Comparison of ENCODE assay signal across 23 mouse cellular contexts in genomic region chr4:34275372-34275771, GRCm38 (mm10).
A peak's percentile ranks its signal among the peaks of the same experiment; 100 is the strongest.
DNase-seq lines count a peak whose midpoint lies in the region; ATAC-seq and TF ChIP-seq lines count a peak whose summit lies in the region.
"Had no signal": no experiment of that assay in that cellular context is flagged by ENCODE, and none has a peak within 500 bp of the region (broad histone marks: within the 10 kb centered on the region; RNA-seq: fewer than 3 reads in every experiment).

No protein-coding gene starts in this region.

- no peak overlapping the region for H3K9ac ChIP-seq in hindbrain, postnatal 0 days (replicated peaks; ENCODE audit: low read length)
- H3K9ac ChIP-seq: forebrain, embryonic 15.5 days; hindbrain, embryonic 13.5 days; intestine, embryonic 15.5 days; liver, embryonic 12.5 days; lung, embryonic 15.5 days; midbrain, embryonic 15.5 days; stomach, embryonic 15.5 days had no signal

- no peak for ATAC-seq in hindbrain, postnatal 0 days
- peak; percentile 71 for ATAC-seq in Patski
- ATAC-seq in inflammation-experienced regulatory T-cells, adult 6 months, result no peak
- ATAC-seq: forebrain, embryonic 15.5 days; intestine, embryonic 15.5 days; liver, embryonic 12.5 days; midbrain, embryonic 15.5 days had no signal

- no peak overlapping the region for H3K4me2 ChIP-seq in hindbrain, postnatal 0 days (ENCODE audit: low read depth, low read length)
- H3K4me2 ChIP-seq: forebrain, embryonic 15.5 days; hindbrain, embryonic 13.5 days; intestine, embryonic 15.5 days; liver, embryonic 12.5 days; lung, embryonic 15.5 days; midbrain, embryonic 15.5 days; stomach, embryonic 15.5 days had no signal

- in situ Hi-C loops in Patski (cut with MboI; ENCODE audit: low pct_unique_long_range_greater_than_20kb), result no loop called here

- POLR2A ChIA-PET in Patski (lab: Charles Lee), result no interaction called here

- H3K27me3 ChIP-seq in hindbrain, embryonic 10.5 days (ENCODE audit: insufficient read depth, poor library complexity, severe bottlenecking), result no peaks in the 10 kb centered on the region
- no peaks in the 10 kb centered on the region for H3K27me3 ChIP-seq in hindbrain, postnatal 0 days (ENCODE audit: insufficient read depth, low read length)
- H3K27me3 ChIP-seq in Patski, result no peaks in the 10 kb centered on the region
- H3K27me3 ChIP-seq: forebrain, embryonic 15.5 days; hindbrain, embryonic 13.5 days; intestine, embryonic 15.5 days; liver, embryonic 12.5 days; lung, embryonic 15.5 days; midbrain, embryonic 15.5 days; stomach, embryonic 15.5 days had no signal

- no peaks in the 10 kb centered on the region for H3K9me3 ChIP-seq in hindbrain, embryonic 10.5 days
- H3K9me3 ChIP-seq in hindbrain, postnatal 0 days (ENCODE audit: low read length), result no peaks in the 10 kb centered on the region
- H3K9me3 ChIP-seq: forebrain, embryonic 15.5 days; hindbrain, embryonic 13.5 days; intestine, embryonic 15.5 days; liver, embryonic 12.5 days; lung, embryonic 15.5 days; midbrain, embryonic 15.5 days; stomach, embryonic 15.5 days had no signal

- DNase-seq in hindbrain, embryonic 10.5 days (ENCODE audit: low spot score), result no peak
- no peak for DNase-seq in hindbrain, postnatal 0 days (ENCODE audit: low spot score)
- no peak for DNase-seq in Patski (ENCODE audit: low read depth, low spot score)
- peak; percentile 33 for DNase-seq in embryo, embryonic 11 days
- DNase-seq in mesoderm, embryonic 11.5 days (ENCODE audit: low read depth, low spot score), result peak; percentile 37
- DNase-seq in MN1 (ENCODE audit: low spot score), result no peak
- DNase-seq: cerebellum, adult 8-10 months; gastrocnemius, postnatal 36 days; heart, postnatal 10 days; kidney, adult 9 months; kidney, postnatal 36 days; lung, postnatal 4 days; retina, postnatal 1 day; thymus, adult 18-20 months; thymus, postnatal 4 days had no signal

- no peak overlapping the region for H3K4me3 ChIP-seq in hindbrain, embryonic 10.5 days
- H3K4me3 ChIP-seq in hindbrain, postnatal 0 days (ENCODE audit: low read length), result no peak overlapping the region
- H3K4me3 ChIP-seq: forebrain, embryonic 15.5 days; hindbrain, embryonic 13.5 days; intestine, embryonic 15.5 days; liver, embryonic 12.5 days; lung, embryonic 15.5 days; midbrain, embryonic 15.5 days; stomach, embryonic 15.5 days had no signal

- no peak for TF ChIP-seq CTCF in hindbrain, postnatal 0 days (IDR thresholded peaks at IDR 0.05; ENCODE audit: low read depth)
- no peak for TF ChIP-seq CTCF in Patski (IDR thresholded peaks at IDR 0.05)

- CTCF ChIA-PET in Patski (lab: Charles Lee), result no interaction called here

- H3K36me3 ChIP-seq in hindbrain, embryonic 10.5 days, result no peaks in the 10 kb centered on the region
- no peaks in the 10 kb centered on the region for H3K36me3 ChIP-seq in hindbrain, postnatal 0 days (ENCODE audit: insufficient read depth, low read length)
- H3K36me3 ChIP-seq: forebrain, embryonic 15.5 days; hindbrain, embryonic 13.5 days; intestine, embryonic 15.5 days; liver, embryonic 12.5 days; lung, embryonic 15.5 days; midbrain, embryonic 15.5 days; stomach, embryonic 15.5 days had no signal

- peaks cover 7% of the 10 kb centered on the region for H3K4me1 ChIP-seq in hindbrain, embryonic 10.5 days (replicated peaks)
- H3K4me1 ChIP-seq in hindbrain, postnatal 0 days (ENCODE audit: insufficient read depth, low read length), result no peaks in the 10 kb centered on the region
- H3K4me1 ChIP-seq: forebrain, embryonic 15.5 days; intestine, embryonic 15.5 days; liver, embryonic 12.5 days; lung, embryonic 15.5 days; midbrain, embryonic 15.5 days; stomach, embryonic 15.5 days had no signal

- H3K27ac ChIP-seq in hindbrain, embryonic 10.5 days, result 0 out of 2 replicates have a peak overlapping the region, but pooled peaks have one; percentile 16
- H3K27ac ChIP-seq in hindbrain, postnatal 0 days, result no peak overlapping the region
- H3K27ac ChIP-seq: forebrain, embryonic 15.5 days; hindbrain, embryonic 13.5 days; intestine, embryonic 15.5 days; liver, embryonic 12.5 days; lung, embryonic 15.5 days; midbrain, embryonic 15.5 days; stomach, embryonic 15.5 days had no signal

Comparison
In these comparisons a context has a peak if more than half of its experiments do, and no peak if none do; other contexts are left out.
1. DNase-seq: peak in embryo, embryonic 11 days (single experiment) and mesoderm, embryonic 11.5 days (single experiment); none in hindbrain, embryonic 10.5 days (single experiment), hindbrain, postnatal 0 days (single experiment), Patski (single experiment) and MN1 (single experiment).